Mouse (Mus musculus): ENCODE results near the gene Ripply2. TPM values are rescaled to one million over a fixed set of nuclear protein-coding genes. Genes with fewer than 3 reads are reported as not detected.

Gene Ripply2
- total and polyA plus RNA-seq, 2 experiments from 2014 or later, result 3.5 to 13.0 TPM

DNA sequence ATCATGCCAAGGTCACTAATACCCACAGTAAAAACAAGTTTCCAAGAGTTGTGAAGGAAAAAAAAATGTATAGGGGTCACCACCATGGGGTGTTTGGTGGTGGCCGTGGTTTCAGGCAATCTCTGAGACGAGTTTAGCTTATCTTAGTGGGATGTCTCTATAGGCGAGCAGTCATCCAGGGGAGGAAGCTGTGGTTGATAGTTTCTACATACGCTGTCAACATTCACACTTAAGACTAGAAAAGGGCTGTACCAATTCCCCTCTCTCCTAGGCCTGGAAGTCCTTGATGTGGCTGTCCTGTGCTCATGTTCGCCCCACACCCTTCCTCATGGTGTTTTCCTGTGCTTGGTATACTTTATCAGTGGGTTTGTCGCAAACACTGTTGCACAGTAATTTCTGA is 10.4 kb downstream of the Ripply2 start:
- no peak overlapping the region for H3K27ac ChIP-seq (ENCODE audit: low read depth, low read length)
- no peaks in the 10 kb centered on the region for H3K27me3 ChIP-seq (ENCODE audit: insufficient read depth, low read length)
- 85% methylated on average over 6 of the region's 6 CpGs for WGBS
- H3K4me2 ChIP-seq (ENCODE audit: low read depth), result no peak overlapping the region
- no peak for TF ChIP-seq CTCF (IDR thresholded peaks at IDR 0.05; ENCODE audit: low read depth)
- H3K9ac ChIP-seq, result no peak overlapping the region
- H3K9me3 ChIP-seq (ENCODE audit: low read length), result no peaks in the 10 kb centered on the region
- ATAC-seq, result no peak
- H3K4me3 ChIP-seq (ENCODE audit: low read depth, low read length), result no peak overlapping the region
- peaks cover 6% of the 10 kb centered on the region; the same call in 1 of the 2 replicates for H3K36me3 ChIP-seq (ENCODE audit: insufficient read depth)
- H3K4me1 ChIP-seq (ENCODE audit: insufficient read depth), result peaks cover 14% of the 10 kb centered on the region; the same call in 1 of the 2 replicates
- DNase-seq, result no peak

DNA sequence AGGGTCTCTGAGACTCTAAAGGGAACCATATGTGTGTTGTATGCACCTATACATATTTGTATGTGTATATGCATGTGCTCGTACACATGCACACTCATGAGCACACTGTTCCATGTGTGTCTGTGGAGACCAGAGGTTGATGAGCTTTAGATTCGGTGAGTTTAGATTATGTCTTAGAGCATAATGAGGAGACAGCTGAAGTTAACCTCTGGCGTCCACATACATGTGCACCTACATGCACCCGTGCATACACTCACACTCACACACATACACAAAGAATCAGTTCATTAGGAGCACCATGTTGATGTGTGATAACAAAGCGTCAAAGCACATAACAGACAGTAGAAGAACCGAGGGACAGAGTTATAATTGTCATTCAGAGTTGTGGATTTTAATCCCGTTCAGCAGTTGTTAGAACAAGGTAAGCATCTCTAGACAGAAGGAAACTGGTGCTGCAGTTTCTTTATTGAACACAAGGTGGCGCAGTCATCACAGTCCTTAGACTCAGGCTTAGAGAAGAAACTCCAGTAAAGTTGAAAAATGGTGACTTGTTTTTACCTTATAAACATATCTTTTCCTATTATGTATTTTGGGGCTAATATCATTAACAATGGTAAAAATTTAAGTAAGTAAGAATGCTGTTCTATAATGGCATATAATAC is 12.2 kb downstream of the Ripply2 start:
- H3K4me3 ChIP-seq (ENCODE audit: low read depth, low read length), result no peak overlapping the region
- H3K27me3 ChIP-seq (ENCODE audit: insufficient read depth, low read length), result no peaks in the 10 kb centered on the region
- peak; percentile 82 for ATAC-seq
- no peaks in the 10 kb centered on the region for H3K9me3 ChIP-seq (ENCODE audit: low read length)
- H3K36me3 ChIP-seq (ENCODE audit: insufficient read depth), result peaks cover 9% of the 10 kb centered on the region; the same call in 1 of the 2 replicates
- peak; percentile 89 for TF ChIP-seq CTCF (IDR thresholded peaks at IDR 0.05; ENCODE audit: low read depth)
- H3K27ac ChIP-seq (ENCODE audit: low read depth, low read length), result no peak overlapping the region
- H3K4me1 ChIP-seq (ENCODE audit: insufficient read depth), result peaks cover 14% of the 10 kb centered on the region; the same call in 1 of the 2 replicates
- no peak overlapping the region for H3K9ac ChIP-seq
- DNase-seq, result peak; percentile 88
- WGBS, result 43% methylated on average over 8 of the region's 8 CpGs
- no peak overlapping the region for H3K4me2 ChIP-seq (ENCODE audit: low read depth)

GRCm38 (mm10) chr9:87032196-87032595 is 16.9 kb downstream of the Ripply2 start:
- Histone ChIP-seq H3K4me1 (ENCODE audit: insufficient read depth) (no peaks in the 10 kb centered on the region), H3K9me3 (ENCODE audit: low read length) (no peaks in the 10 kb centered on the region), H3K4me2 (ENCODE audit: low read depth) (no peak overlapping the region), H3K4me3 (ENCODE audit: low read depth, low read length) (no peak overlapping the region), H3K9ac (no peak overlapping the region), H3K27ac (ENCODE audit: low read depth, low read length) (no peak overlapping the region), H3K36me3 (ENCODE audit: insufficient read depth) (peaks cover 20% of the 10 kb centered on the region), H3K27me3 (ENCODE audit: insufficient read depth, low read length) (no peaks in the 10 kb centered on the region)
- no peak for TF ChIP-seq CTCF (IDR thresholded peaks at IDR 0.05; ENCODE audit: low read depth)
- DNase-seq, result no peak
- WGBS, result 89% methylated on average over 4 of the region's 4 CpGs
- no peak for ATAC-seq

- Histone ChIP-seq H3K4me3 (ENCODE audit: low read depth, low read length) (no peak overlapping the region), H3K9me3 (ENCODE audit: low read length) (no peaks in the 10 kb centered on the region), H3K27ac (ENCODE audit: low read depth, low read length) (no peak overlapping the region), H3K4me2 (ENCODE audit: low read depth) (no peak overlapping the region), H3K9ac (no peak overlapping the region), H3K27me3 (ENCODE audit: insufficient read depth, low read length) (no peaks in the 10 kb centered on the region), H3K4me1 (ENCODE audit: insufficient read depth) (no peaks in the 10 kb centered on the region), H3K36me3 (ENCODE audit: insufficient read depth) (peaks cover 21% of the 10 kb centered on the region)
- 83% methylated on average over 2 of the region's 2 CpGs for WGBS
- TF ChIP-seq CTCF (IDR thresholded peaks at IDR 0.05; ENCODE audit: low read depth), result no peak
- ATAC-seq, result no peak
- no peak for DNase-seq
Observed at GRCm38 (mm10) chr9:87034831-87035580, 19.7 kb downstream of the Ripply2 start.

DNA sequence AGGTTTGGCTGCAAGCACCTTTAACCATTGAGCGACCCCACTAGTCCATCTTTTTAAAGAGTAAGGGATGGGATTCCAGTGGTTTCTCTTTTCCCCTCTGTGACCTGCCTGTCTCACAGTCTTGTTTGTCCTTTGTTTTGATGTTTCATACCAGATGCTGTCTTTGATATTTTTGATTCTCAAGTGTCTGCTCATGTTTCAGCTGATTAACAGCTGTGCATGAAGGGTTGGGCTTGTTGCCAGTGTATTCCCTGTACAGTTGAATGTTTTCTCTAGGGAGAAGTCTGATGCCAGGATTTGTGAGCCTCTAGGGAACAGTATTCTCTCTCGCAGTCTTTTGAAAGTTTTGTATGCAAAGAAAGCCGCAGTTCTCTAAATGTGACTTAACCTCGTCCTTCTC is 34.1 kb downstream of the Ripply2 start:
- Histone ChIP-seq H3K27me3 (ENCODE audit: insufficient read depth, low read length) (no peaks in the 10 kb centered on the region), H3K9me3 (ENCODE audit: low read length) (no peaks in the 10 kb centered on the region), H3K4me2 (ENCODE audit: low read depth) (no peak overlapping the region), H3K4me3 (ENCODE audit: low read depth, low read length) (no peak overlapping the region), H3K9ac (no peak overlapping the region), H3K27ac (ENCODE audit: low read depth, low read length) (no peak overlapping the region), H3K36me3 (ENCODE audit: insufficient read depth) (peaks cover 17% of the 10 kb centered on the region; the same call in 1 of the 2 replicates), H3K4me1 (ENCODE audit: insufficient read depth) (no peaks in the 10 kb centered on the region)
- no peak for TF ChIP-seq CTCF (IDR thresholded peaks at IDR 0.05; ENCODE audit: low read depth)
- DNase-seq (peak; percentile 37), ATAC-seq (no peak)
- 49% methylated on average over 4 of the region's 4 CpGs for WGBS

GRCm38 (mm10) chr9:87055547-87056235 is 40.4 kb downstream of the Ripply2 start:
- H3K27me3 ChIP-seq (ENCODE audit: insufficient read depth, low read length), result no peaks in the 10 kb centered on the region
- WGBS, result 92% methylated on average over 11 of the region's 11 CpGs
- H3K9me3 ChIP-seq (ENCODE audit: low read length), result no peaks in the 10 kb centered on the region
- H3K4me1 ChIP-seq (ENCODE audit: insufficient read depth), result no peaks in the 10 kb centered on the region
- TF ChIP-seq CTCF (IDR thresholded peaks at IDR 0.05; ENCODE audit: low read depth), result no peak
- no peak for DNase-seq
- H3K4me3 ChIP-seq (ENCODE audit: low read depth, low read length), result no peak overlapping the region
- ATAC-seq, result no peak
- no peak overlapping the region for H3K4me2 ChIP-seq (ENCODE audit: low read depth)
- H3K27ac ChIP-seq (ENCODE audit: low read depth, low read length), result no peak overlapping the region
- H3K36me3 ChIP-seq (ENCODE audit: insufficient read depth), result peaks cover 42% of the 10 kb centered on the region
- H3K9ac ChIP-seq, result no peak overlapping the region

DNA sequence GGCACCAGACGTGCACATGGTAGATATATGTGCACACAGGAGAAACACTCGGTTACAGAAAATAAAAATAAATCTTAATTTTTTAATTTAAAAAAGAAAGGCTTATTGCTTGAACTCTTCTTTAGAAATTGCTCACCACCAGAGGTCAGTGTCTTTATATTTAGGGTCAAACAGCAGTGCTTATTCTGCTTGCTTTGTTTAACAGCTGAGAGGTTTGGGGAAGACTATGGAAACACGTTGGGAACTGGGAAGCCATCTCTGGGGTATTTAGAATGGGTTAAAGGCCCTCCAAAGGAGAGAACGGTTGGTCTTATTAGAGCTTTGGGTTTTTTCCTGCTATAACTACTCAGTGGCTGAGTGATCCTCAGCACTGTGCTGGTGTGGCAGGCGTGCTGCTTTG is 47.0 kb downstream of the Ripply2 start:
- 0 out of 2 replicates have a peak, but pooled peaks have one; percentile 11 for TF ChIP-seq CTCF (IDR thresholded peaks at IDR 0.05; ENCODE audit: low read depth)
- no peak for DNase-seq
- WGBS, result 78% methylated on average over 5 of the region's 5 CpGs

More for the DNA sequence above, 47.0 kb downstream of the Ripply2 start:
- H3K27me3 ChIP-seq (ENCODE audit: insufficient read depth, low read length), result no peaks in the 10 kb centered on the region
- peak; percentile 54 for ATAC-seq
- no peak overlapping the region for H3K4me2 ChIP-seq (ENCODE audit: low read depth)
- H3K9me3 ChIP-seq (ENCODE audit: low read length), result no peaks in the 10 kb centered on the region
- H3K36me3 ChIP-seq (ENCODE audit: insufficient read depth), result peaks cover 52% of the 10 kb centered on the region
- no peak overlapping the region for H3K27ac ChIP-seq (ENCODE audit: low read depth, low read length)
- H3K9ac ChIP-seq, result no peak overlapping the region
- H3K4me1 ChIP-seq (ENCODE audit: insufficient read depth), result no peaks in the 10 kb centered on the region
- no peak overlapping the region for H3K4me3 ChIP-seq (ENCODE audit: low read depth, low read length)

All from forebrain, postnatal 0 days (tissue).